Mouse (Mus musculus): ENCODE data around the gene Rab3gap1. TPM values are rescaled to one million over a fixed set of nuclear protein-coding genes. Genes with fewer than 3 reads are reported as not detected.

The Rab3gap1 gene
- total and polyA plus RNA-seq, 3 experiments, result 31.7 to 48.8 (median 44.6) TPM

DNA sequence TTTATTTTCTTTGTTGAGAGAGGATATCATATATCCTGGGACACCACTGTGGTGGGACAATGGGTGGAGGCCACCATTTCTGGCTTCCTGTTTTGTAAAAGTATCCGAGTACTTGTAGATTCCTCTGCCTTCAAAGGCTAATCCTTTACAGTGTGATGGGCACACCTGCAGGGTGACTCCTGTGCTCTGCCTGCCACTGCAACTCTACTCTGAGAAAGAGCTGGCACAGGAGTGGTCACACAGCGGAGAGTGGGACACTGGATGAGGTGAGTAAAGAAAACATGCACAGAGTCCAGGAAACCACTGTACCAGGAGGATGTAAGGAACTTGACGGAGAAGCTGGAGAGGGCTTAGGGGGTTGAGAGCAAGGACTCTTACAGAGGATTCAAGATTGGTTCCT is 113.7 kb downstream of the Rab3gap1 start:
- no peak for DNase-seq

DNA sequence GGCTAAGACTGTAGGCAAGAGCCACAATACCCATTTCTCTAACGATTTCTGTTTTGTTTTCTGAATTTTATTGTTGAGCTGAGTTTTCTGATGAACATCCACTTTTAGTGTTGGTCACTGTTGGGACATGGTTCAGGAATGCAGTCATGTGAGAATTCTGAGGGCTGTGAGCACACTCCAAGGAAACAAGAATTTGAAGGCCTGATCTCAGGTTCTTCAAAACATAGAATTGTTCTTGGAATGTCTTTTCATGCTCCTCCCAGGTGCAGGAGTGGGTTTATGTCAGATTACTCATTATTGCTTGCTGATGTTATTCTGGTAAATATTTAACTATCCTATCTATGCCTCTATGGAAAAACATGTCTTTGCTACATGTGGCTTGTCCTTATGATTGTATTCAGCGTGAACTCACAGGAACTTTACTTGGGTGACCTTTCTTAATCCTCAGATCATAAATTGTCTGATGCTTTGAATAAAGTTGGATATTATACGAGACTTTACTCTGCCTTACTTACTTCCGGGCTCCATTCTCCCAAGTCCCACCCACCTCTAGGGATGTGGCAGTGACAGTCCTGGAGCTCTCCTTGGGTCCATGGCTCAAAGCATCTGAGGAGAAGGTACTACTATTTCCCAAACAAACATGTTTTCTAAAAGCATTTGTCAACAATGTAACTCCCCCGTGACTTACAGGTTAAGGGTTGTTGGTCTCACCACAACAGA is 114.9 kb downstream of the Rab3gap1 start:
- DNase-seq, result no peak

DNA sequence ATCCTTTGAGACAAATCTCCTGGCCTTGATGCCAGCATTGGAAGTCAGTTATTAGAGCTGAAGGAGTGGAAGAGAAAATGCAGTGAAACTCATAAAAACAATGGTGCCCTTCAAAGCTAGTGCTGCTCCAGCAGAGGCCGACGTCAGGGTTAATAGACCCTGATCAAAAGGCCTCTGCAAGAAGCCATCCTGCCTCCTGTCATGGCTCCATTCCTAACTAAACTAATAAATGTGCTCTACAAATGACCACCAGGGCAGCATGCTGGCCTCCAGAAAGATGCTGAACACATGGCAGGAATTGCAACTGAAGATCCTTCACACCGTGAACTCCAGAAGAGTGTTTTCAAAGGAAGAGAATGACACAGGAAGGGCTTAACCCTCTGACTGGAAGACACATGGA is 116.8 kb downstream of the Rab3gap1 start:
- no peak for DNase-seq

DNA sequence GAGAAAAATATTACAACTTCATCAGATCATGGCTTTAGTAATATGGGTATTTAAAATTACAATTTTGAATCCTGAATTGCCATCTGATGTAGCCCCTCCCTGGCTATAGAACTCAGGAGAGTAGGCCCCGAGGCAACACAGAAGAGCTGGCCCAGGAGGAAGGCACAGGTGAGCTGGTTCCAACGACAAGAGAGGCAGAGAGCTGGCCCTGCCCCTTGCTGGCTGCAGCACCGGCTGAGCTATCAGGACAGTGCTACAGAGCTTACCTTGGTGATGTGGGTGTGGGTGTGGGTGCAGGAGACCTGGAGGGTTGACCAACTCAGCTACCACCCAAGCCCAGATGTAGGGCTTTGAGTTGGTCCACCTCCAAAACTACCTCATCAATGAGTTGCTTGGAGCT is 119.7 kb downstream of the Rab3gap1 start:
- DNase-seq, result no peak

DNA sequence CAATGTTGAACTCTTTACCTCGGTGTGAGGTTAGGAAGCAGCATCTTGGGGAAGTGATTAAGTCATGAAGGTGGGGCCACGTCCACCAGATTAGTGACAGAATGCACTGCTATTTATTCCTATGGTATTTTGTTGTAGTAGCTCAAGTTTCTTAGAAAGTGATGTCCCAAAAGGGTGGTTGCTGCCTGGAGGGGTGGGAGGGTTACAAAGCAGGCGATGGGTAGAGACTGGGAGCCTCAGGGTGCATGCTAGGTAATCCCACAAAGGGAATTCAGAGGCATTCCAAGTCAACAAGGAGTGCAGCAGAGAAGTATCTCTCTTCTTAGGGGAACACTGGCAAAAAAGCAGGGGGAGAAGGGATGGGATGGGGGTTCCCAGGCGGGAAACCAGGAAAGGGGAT is 120.8 kb downstream of the Rab3gap1 start:
- no peak for DNase-seq

DNA sequence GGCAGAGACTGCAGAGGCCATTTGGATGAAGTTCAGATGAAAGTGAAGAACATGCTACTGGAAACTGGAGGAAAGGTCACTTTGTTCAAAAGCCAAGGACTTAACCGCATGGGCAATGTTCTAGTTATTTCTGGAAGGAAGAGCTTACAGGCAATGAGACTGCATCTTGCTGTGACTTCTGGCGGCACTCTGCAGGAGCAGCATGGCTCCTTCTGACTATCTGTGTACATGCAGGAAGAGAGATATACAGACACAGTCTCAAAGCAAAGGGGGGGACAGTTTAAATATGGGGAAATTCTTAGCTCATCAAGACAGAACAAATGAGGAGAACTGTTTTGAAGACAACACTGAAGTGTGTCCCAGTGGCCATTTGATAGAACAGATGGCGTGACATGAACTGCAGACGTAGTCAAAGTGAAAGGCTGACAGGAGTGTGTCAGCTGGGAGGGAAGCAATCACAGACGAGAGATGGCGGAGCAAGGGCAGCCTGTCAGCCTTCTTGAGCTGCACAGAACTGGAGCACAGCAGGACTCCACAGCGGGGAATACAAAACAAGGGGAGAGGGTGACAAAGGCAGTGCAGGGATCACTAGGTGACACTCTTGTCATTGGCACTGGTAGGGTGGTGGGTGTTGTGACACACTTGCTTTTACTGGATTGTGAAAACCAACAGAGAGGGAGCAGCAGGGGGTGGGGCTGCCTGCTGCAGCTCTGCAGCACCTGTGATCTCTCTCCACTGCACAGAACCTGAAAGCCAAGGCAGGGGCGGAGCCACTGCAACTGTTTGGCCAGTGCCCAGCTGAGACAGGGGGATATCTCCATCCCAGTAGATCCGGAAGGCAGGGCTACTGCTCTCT is 121.5 kb downstream of the Rab3gap1 start:
- DNase-seq, result peak; percentile 54

Other genes starting within 250 kb of the Rab3gap1 start
- under 1 TPM in 1 of 2 experiments, not detected in 1; 0.86 TPM for gene Tmem163, start 189.2 kb upstream of the Rab3gap1 start, total RNA-seq (2021)
- 0.58 and 2.6 TPM in 2 replicates for gene Tmem163, start 189.2 kb upstream of the Rab3gap1 start, polyA plus RNA-seq (2012; rRNA removed)
- under 1 TPM in 1 of 2 experiments, not detected in 1; 0.17 TPM for gene Acmsd, start 139.4 kb upstream of the Rab3gap1 start, total RNA-seq (2021)
- not detected in 2 replicates for gene Acmsd, start 139.4 kb upstream of the Rab3gap1 start, polyA plus RNA-seq (2012; rRNA removed)
- 10 to 100 TPM; 30.9 to 47.7 TPM for gene Ccnt2, start 94.6 kb upstream of the Rab3gap1 start, total RNA-seq (2021)
- gene Ccnt2, start 94.6 kb upstream of the Rab3gap1 start, polyA plus RNA-seq (2012; rRNA removed), result 8.9 and 9.4 TPM in 2 replicates
- under 1 TPM; 0.12 to 0.17 TPM for gene Map3k19, start 13.7 kb upstream of the Rab3gap1 start, total RNA-seq (2021)
- gene Map3k19, start 13.7 kb upstream of the Rab3gap1 start, polyA plus RNA-seq (2012; rRNA removed), result 0.08 TPM in 1 of 2 replicates, not detected in the other
- gene Zranb3, start 234.3 kb downstream of the Rab3gap1 start, total RNA-seq (2021), result 1 to 10 TPM; 3.1 to 4.0 TPM
- 0.73 and 0.79 TPM in 2 replicates for gene Zranb3, start 234.3 kb downstream of the Rab3gap1 start, polyA plus RNA-seq (2012; rRNA removed)
- 10 to 100 TPM; 61.0 to 70.2 TPM for gene R3hdm1, start 234.5 kb downstream of the Rab3gap1 start, total RNA-seq (2021)
- 56.1 and 77.6 TPM in 2 replicates for gene R3hdm1, start 234.5 kb downstream of the Rab3gap1 start, polyA plus RNA-seq (2012; rRNA removed)